Mouse (Mus musculus): Measurements from ENCODE around the gene Qsox1. TPM values are rescaled to one million over a fixed set of nuclear protein-coding genes. Genes with fewer than 3 reads are reported as not detected.

The Qsox1 gene
- polyA plus RNA-seq, 1 experiment from 2014 or later: 12.0 TPM

Other genes with a start within 250 kb of the Qsox1 start
- 3.4 TPM in 2 replicates for gene Lhx4, start 61.2 kb downstream of the Qsox1 start, polyA plus RNA-seq (2014; fragmentation: Nextera tagmentation; extraction: Ambion mirVana)
- 15.1 and 15.4 TPM in 2 replicates for gene Cep350, start 160.4 kb upstream of the Qsox1 start, polyA plus RNA-seq (2014; fragmentation: Nextera tagmentation; extraction: Ambion mirVana)
- gene Tor1aip2, start 222.5 kb upstream of the Qsox1 start, polyA plus RNA-seq (2014; fragmentation: Nextera tagmentation; extraction: Ambion mirVana): 71.0 and 74.7 TPM in 2 replicates
- gene Tor1aip1, start 223.6 kb upstream of the Qsox1 start, polyA plus RNA-seq (2014; fragmentation: Nextera tagmentation; extraction: Ambion mirVana): 18.3 and 19.4 TPM in 2 replicates